Mouse (Mus musculus): ENCODE results near the gene Cdhr5.

GRCm38 (mm10) chr7:141265411-141265738 lies 11.2 kb downstream of the Cdhr5 start:
- TF ChIP-seq MYOG (IDR thresholded peaks at IDR 0.05; ENCODE audit: control insufficient read depth in 1 of 3, insufficient read depth in 1 of 3, insufficient read length in 2 of 3, low read depth in 2 of 3) (no peak), MAX (IDR thresholded peaks at IDR 0.05; ENCODE audit: low read depth) (no peak), USF1 (IDR thresholded peaks at IDR 0.05; ENCODE audit: low read depth) (no peak)

All from myocyte (in vitro differentiated cells).